Mouse (Mus musculus) urinary bladder, postnatal 14 days (tissue): ENCODE data around the gene Cep250.
"Not testable (repeated sequence)": the region's sequence is repeated elsewhere in the genome, so short reads cannot be mapped to it uniquely, and the experiment has no call there.

Experiments used
- DNase-seq: peaks from one replicate; pipeline ENCODE4 v3.0.0; 2021; ENCODE audit warnings: low spot score

The Cep250 gene

DNA sequence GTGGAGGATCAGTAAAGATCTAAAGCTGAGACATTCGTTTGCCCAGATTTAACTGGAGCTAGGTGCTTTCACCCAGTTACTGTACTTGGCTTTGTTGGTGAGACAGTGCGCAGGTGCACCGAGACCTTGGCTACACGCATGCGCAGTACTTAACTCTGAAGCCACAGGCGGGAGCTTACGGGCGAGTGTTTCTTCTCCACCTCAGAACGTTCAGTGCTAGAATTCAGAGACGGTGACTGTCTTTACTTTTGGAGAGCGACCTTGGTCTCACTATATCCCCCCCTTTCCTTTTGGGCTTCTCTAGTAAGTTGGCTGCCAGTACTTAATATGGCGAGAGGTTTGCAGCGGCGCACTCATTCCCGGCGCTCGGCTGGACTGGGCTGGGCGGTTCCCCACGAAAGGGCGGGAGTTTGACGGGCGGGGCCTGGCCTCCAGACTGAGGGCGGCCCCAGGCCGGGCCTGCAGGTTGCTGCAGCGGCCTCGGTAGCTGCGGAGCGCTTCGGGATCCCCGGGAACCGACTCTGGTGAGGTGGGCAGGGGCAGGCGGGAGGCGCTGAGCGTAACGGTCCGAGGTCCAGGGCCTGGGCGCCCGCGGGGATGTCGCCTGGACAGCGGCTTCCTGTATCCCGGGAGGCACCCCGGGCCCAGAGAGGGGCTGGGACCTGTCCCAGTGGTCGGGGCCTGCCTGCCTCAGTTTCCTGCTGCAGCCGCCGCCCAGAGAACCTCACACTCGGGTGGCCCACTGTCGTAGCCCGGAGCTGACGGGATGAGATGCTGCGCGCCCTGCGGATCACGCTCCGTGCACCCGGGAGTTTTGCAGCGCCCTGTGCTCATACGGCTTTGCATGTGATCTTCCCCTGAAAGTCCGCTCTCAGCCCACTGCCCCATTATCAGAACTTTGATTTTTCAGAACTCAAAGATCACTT is at the start of gene Cep250:
Gene Cep250, plus strand, starts transcription at position 325 of the 926 bp plus-strand sequence.
- DNase-seq: peak; percentile 93

DNA sequence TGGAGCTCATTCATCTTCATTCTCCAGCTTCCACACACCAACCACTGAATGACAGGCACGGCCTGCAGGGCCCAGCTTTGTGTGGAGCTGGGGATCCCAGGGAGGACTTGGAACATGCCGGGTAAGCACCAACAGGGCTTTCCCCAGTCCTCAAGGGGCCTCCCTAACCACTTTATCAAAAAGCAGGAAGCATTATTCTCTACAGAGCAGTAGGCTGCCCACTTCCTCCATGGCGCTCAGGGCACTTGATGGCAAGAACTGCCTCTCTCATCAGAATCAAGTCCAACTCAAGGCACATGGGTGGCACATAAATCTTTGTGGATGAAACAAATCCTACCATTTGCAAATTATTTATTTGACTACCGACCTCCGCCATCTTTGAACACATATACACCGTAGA is 41.6 kb upstream of the Cep250 start:
- DNase-seq: no peak

DNA sequence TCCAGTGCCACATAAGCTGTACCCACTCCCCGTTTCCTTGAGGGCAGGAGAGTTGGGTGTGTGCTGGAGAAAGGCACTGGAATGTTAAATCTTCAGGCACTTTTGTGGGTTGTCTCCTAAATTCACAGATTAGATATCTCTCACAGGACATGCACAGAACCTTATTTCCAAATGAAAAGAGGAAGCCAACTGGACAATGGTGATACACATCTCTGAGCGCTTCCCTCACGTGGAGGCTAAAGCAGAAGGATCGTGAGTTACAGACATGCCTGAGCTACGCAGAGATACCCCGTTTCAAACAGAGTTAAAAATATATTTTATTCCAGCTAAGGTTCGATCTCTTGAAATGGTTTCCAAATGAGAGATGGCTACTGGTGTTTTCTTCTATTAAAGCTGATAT is 33.1 kb upstream of the Cep250 start:
- no peak for DNase-seq

DNA sequence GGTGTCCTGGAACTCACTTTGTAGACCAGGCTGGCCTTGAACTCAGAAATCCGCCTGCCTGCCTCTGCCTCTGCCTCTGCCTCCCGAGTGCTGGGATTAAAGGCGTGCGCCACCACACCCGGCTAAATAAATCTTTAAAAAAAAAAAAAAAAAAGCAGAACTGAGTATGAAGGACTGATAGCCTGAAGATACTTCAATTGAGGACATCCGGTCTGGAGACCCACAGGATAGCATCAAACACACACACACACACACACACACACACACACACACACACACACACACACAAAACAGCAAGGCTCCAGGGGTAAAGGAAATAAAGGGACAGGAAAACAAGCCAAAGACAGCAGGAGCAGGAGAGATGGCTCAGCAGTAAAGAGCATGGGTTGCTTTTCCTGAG is 31.0 kb upstream of the Cep250 start:
- not testable (repeated sequence) for DNase-seq

DNA sequence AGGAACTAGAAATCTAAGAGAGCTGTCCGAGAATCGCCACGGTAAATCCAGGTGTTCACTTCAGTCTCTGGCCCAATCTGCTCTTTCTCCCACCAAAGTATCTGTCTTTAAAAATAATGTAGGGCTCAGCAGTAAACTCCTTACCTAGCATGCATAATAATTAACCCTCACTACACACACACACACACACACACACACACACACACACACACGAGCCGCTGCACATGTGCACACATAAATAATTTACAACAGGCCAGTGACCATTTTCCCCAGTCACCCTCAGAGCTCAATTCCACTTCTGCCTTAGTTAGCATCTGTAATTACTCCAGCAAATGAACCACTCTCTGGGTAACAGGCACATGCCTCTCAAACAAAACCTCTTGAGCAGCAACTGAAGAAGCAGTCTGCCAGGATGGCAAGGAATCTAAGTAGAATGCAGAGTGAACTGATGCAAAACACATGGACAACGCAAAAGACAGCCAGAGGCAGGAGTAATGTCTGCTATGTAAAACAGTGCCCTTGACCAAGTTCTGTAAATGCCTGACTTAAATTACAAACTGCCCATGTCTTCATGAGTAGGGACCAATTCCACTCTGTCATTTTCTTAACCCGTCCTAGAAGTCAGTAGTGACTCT is 27.4 kb upstream of the Cep250 start:
- DNase-seq: no peak

DNA sequence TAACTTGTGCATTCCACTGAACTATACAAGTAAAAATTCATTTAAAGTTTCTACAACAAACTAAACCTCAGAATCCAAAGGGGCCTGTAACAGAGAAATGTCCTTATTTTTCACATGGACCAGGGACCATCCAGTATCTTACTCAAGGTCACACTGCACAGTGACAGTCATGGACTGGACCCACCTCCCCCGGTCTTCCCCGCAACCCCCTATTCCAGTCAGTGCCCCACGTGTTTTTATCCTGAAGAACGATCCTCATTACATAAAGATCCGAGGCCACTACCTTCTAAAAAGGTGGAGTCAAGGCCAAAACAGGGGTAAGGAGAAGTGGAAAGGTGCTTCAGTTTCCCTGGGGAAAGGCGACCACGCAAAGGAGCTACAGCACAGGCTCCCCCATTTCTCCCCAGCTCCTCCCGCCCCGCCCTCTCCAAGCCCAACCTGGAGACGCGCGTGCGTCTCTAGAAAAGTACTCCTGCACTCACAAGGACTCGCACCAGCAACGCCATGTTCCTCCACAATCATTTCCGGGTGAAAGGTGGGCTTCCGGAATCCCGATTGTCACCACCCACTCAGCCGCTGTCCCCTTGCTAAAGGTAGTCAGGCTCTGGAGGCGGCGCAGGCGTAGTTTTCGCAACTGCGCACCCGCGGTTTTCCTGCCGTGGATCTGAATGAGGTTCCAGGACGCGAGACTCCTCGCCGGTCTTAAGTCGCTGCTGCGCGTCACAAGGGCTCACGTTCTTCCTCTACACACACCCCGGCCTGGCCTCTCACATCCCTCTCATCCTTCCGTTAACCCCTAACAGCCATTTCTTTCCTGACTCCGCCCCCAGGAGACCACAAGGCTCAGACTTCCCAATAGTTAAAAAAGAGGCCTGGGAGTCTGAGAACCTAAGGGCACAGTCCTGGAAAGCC is 26.5 kb upstream of the Cep250 start, which contains the start of gene Uqcc1:
Gene Uqcc1, minus strand, starts transcription at position 780 of the 912 bp plus-strand sequence.
- peak; percentile 93 for DNase-seq

DNA sequence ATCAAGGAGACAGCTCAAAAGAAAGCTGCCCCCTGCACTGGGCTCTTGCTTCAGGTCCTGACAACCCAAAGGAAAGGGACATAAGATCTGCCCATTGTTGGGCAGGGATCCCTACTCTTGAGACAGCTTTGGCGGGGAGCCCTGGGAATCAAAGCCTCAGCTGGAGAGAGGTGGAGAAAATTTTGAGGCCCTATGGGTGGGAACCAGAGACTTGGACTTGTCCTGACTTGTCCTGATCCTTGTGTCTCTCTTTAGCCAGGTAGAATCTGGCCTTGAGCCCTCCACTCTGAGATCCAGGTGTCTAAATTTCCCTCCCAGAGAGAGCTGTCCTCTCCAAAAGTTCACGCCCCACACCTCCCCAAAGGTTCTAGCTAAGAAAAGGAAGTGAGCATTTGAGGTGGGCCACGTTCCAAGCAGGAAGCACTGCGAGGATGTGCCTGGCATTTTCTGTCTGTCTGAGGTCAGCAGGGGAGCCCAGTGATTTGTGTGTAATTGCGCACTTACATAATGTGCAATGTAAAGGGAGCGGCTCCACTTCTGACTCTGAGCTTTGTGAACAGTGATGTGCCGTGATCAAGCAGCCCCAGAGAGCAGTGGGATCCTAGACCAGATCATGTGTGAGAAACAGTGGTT is 16.2 kb upstream of the Cep250 start:
- DNase-seq: no peak

DNA sequence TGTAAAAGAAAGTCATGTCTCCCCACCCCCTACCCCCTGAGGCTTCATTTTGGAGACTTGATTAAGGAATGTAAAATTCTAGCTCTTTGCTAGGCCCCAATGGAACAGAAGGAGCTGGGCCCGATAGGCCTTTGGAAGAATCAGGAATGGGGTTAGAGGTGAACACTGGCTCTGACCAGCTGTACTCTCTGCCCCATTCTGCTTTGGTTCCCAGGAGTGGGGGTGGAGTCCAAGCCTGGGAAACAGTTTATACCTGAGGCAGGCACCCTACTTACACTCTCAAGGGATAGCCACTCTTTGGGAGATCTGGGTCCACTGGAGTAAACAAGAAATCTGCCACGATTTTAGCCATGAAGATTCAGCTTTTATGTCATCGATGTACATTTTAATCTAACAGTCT is 15.6 kb upstream of the Cep250 start, which contains the start of gene Gm15557:
Gene Gm15557, plus strand, starts transcription at position 48 of the 400 bp plus-strand sequence.
- DNase-seq: no peak

DNA sequence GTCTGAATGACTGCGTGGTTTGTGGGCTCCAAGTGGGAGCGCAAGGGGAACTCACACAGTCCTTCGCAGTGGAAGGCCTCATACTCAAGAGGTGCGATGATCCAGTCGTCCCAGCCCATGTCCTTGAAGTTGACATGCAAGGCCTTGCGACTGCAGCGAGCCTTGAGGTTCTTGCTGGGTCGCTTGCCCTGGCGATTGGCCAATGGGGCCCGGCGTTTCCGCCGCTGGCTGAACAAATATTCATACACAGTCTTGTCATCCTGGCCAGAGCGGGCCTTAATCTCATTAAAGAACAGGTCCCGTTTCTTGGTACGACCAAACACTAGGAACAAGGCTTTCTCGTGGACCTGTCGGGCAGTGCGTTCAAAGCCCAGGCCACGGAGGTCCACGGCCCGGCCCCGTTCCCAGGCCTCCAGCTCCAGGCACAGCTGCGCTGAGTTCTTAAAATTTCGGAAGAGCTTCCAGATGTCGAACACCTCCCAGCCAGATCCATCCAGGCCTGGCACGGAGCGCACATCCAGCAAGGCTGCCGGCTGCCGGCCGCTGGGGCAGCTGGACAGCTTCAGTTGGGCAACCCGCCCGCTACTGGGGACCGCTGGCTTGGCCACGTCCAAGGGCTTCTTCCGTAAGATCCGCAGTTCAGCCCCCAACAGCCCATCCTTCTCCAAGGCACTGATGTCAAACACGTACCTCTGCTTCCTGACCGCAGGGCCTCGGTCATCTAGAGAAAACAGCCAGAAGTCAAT is 14.4 kb upstream of the Cep250 start:
- DNase-seq: no peak

DNA sequence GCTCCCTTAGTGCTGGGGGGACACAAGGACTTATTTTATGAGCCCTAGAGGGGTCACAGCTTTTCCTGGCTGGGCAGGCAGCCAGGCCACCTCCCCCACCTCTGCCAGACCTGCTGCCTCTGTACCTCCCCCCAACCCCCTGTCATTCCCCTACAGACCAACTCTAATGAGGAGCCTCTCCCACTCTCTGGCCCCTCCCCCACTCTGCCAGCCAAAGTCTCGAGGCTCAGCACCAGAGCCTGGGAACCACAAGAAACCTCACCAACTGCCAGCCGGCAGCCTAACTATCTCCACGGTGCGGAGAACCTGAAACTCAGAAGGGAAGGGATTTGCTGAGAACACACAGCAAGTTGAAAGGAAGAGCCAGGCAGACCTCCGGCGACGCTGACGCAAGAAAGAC is 12.8 kb upstream of the Cep250 start:
- DNase-seq: no peak

DNA sequence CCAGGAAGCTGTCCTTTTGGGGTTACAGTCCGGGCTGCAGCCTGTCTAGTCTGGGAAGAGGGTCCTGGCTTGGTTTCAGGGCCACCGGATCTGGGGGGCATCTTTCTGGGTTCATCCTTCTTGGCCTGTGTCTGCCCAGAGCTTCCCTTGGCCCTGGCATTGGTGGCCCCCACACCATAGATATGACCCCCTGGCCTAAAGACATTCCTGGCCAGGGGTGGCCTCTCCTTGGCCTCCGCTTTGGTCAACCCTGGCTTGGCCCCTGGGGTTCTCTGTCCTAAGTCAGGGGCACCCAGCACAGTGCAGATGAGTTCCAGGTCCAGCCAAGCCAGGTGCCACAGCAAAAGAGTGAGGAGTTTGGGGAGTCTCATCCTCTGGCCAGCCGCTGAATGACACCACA is 11.6 kb upstream of the Cep250 start:
- no peak for DNase-seq

DNA sequence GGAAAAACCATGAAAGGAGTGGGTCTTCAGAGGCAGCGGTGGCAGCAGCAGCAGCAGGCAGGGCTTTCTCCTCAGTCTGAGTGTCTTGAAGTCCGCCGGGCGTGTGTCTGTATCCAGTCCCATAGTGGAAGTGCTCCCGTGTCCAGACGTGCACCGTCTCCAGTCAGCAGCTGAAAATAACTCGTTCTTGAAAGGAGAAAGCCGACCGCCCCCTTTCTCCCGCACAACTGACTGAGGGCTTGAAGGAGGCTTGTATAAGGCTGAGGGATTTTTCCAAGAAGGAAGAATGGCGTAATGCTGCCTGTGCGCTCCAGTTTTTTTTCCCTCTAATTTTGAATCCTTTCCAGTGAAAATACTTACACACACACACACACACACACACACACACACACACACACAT is 11.1 kb upstream of the Cep250 start, which contains the start of gene Gdf5:
Gene Gdf5, minus strand, starts transcription at position 244 of the 400 bp plus-strand sequence.
- DNase-seq: no peak

DNA sequence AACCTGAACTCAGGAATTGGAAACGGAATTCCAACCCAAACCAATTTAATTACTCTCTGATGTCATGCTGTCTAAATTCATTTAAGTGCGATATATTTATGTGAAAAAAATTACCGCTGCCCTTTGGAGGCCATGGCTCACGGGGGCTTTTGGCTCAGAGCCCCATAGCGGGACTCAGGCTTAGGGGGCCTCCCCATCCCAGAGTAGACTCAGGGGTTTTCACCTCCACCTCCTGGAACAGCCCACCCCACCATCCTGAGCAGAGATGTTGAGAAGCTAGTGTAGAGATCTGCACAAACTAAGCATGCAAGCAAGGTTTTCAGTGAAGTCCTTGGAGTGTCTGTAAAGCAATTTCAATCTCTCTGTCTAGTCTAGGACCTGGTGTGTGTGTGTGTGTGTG is 10.7 kb upstream of the Cep250 start:
- DNase-seq: no peak

DNA sequence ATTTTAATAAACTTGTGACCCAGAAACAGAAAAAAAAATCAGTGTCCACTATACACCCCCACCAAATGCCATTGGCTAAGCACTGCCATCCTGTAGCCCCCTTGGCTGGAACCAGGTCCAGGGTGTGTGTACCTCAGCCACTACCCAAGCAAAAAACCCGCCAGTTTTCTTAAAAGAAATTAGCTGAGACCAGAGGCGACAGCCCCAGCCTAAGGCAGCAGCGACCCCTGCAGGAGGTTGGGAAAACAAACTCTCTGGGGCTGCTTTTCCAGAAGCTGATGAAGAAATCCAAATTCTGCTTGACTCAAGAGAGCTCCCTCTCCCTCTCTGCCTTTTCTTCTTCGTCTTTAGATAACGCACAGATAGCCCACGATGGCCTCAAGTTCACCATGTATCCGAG is 10.2 kb upstream of the Cep250 start:
- peak; percentile 79 for DNase-seq

DNA sequence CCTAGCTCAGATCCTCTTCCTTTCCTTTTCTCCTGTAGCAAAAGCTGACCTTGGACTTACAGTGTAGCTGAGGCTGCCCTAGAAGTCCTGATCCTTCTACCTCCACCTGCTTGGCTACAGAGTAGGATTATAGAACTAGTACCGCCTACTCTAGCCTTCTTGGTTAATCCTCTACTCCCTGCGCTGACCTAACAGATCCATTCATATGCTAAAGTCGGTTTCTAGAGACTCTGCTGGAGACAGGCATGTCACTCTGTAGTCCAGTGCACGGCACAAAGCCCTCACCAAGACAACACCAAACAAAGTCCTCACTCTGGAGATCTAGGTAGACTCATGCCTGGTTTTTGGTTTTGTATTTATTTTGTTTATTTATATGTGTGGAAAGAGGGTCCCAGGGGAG is 9.8 kb upstream of the Cep250 start:
- DNase-seq: no peak

DNA sequence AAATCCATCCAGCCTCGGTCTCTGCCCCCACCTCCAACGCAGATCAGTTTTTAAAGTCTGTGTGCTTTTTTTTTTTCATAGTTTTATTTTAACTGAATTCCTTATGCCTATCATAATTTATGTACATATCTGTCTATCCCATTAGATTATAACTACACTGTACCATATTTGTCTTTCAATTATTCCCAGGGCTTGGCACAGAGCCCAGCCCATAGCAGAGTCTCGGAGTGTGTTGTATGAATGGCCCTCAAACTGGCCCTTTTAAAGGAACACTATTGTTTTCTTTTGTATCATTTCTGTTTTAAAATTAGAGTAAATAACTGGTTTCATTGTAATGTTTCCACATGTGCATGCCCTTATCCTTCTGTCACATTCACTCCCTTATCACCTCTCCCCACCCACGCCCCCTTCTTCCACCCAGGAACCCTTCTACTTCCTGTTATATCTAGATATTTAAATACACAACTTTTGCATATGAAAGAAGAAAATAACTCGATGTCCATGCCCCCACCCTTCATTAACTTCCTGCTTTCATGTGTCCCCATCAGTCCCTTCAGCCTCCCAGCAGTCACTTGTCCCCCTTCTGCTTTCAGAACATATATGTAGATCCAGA is 8.8 kb upstream of the Cep250 start:
- DNase-seq: no peak

DNA sequence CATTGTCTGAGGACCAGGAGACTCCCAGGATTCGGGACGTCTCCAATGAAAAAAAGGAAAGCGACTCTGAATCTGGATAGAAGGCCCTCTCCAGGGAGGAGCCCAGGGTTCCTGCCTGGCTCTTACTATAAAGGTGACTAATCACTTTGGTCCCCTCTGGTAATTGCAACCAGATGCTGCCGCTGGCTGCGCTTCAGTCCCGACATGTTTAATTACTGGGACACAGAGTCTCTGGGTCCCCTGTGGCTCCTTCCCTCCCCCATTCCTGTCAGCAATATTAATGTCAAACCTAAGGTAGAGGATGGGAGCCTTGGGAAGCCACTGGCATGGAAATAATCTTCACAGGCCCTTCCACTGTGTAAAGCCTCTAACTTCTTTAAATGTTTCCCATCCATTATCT is 6.9 kb upstream of the Cep250 start:
- no peak for DNase-seq

DNA sequence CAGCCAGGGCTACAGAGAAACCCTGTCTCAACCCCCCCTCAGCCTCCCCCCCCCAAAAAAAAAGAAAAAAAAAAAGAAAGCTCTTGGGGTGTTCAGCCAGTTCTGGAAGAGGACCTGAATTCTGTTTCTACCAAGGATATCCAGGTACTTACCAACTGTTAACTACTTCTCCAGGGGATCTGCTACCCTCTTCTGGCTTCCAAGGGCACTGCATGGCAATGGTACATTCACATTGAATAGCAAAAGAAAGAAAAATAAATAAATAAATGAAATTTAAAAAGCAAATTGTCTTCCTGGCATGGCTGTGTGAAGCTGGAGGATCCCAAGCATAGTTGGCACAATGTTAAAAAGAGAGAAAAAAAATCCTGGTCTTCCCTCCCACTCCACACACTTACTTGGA is 4.3 kb upstream of the Cep250 start:
- peak; percentile 73 for DNase-seq

DNA sequence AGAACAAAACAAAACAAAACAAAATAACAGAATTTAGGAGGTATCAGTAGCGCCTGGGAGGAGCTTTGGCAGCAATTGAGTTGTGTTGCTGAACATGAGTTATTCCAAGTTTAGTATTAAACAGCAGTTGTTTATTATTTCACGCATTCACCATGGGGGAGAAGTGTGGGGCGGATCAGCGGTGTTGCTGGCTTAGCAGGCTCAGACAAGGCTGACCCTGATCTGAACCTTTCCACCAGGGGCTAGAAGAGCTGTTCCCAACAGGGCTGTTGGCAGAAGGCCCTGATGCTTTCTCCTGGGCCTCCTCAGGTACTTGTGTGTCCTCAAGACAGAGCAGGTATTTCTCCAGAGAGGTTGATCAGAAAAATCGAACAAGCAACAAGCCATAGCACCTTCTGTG is 3.7 kb downstream of the Cep250 start:
- DNase-seq: no peak

DNA sequence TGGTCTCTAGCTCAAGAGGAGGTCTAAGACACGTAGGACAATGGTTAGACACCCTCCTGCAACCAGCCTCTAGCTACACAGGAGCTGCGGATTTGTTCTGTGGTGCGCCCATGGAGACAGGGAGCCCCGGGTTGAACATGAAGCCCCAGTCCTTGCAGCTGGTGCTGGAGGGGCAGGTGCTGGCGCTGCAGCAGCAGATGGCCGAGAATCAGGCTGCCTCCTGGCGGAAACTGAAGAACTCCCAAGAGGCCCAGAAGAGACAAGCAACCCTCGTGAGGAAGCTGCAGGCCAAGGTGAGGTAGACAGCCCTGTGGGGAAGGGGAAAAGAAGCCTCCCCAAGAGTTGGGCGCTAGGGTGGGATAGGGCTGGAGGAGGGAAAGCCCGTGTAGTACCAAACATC is 5.6 kb downstream of the Cep250 start:
- DNase-seq: no peak

DNA sequence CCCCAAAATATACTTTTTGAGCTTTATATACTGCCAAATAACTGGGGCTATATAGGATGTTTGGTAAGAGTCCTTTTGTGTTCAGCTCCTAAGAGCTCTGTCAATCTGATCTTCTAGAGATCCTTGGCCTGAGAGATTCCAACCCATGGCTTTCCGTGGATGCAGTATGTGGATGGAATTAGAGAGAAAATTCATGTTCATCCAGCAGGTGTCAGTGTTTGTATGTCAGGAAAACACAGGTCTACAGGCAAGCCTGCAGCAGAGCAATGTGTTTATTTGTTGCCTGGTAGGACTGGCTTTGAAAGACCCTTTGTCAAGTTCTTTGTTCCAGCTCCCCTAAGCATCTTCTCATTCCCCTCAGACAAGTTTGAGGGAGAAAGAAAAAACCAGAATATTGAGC is 6.7 kb downstream of the Cep250 start:
- DNase-seq: no peak
